Mouse (Mus musculus): ENCODE measurements around the gene Naa25.

The Naa25 gene

DNA sequence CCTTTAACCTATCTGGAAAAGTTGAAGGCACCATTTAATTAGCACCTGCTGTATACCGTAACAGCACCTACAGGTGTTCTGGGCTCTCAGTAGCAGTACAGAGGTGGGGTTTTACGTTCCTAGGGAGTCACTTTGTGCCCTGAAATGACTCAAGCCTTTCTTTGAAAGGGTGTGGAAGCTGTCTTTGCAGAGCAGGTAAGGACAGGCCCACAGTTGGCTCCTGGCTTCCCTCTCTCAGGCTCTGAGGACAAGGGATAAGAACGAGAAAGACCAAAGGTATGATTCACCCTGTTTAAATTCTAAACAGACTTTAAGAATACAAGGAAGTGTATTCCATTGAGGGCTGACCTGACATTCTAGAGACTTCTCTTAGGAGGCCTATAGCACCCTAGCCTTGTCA is 4.3 kb upstream of the Naa25 start:
- DNase-seq (ENCODE audit: low spot score in 2 of 2) = no peak

DNA sequence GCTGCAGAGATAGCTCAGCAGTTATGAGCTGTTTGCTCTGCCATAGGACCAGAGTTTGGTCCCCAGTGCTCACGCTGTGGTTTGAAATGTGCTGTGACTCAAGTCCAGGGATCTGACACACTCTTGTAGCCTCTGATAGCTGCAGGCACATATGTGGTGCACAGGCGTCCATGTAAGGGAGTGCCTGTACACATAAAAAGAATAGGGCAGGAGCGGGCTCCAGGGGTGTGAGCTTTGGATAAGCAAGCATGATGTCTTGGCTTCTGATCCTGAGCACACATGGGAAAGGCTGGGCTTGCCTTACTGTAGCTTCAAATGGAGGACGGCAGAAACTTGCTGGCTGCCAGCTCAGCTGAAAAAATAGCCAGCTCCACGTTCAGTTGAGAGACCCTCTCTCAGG is 2.1 kb upstream of the Naa25 start:
- no peak for DNase-seq (ENCODE audit: low spot score in 2 of 2)

DNA sequence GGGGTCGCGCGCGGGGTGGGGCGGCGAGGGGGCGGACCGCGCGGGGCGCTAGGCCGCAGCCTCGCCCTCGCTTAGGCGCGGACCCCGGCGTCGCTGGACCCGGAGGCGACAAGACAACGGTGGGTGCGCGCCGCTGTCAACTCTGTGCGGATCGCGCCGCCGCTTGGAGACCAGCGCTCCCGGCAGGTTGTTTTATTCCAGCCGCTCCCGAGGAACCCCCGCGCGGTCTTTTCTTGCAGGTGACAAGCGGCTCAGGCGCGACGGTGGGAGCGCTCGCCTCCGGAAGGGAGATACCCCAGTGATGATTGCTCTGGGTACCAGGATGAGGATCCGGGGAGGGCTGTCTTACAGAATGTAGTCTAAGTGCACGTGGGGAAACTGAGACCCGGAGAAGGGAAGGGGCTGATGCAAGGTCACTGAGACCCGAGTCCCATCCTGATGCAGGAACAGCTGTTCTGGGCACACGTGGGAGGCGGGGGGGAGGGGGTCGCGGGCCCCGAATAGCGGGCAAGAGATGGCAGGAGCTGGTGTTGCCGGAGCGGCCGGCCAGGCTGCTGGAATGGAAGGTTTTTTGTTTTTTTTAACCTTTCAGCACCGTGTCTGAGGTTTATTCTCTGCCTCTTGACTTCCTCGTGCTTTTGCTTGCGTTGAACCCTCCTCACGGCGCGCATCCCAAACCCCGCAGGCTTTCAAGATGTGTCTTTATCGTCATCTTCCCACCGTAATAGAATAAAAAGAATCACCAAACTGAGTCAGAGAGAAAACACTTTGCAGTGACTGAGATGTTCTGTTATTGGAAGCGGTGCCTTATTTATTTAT is 619 bp downstream of the Naa25 start:
- DNase-seq (ENCODE audit: low spot score in 2 of 2) = no peak

DNA sequence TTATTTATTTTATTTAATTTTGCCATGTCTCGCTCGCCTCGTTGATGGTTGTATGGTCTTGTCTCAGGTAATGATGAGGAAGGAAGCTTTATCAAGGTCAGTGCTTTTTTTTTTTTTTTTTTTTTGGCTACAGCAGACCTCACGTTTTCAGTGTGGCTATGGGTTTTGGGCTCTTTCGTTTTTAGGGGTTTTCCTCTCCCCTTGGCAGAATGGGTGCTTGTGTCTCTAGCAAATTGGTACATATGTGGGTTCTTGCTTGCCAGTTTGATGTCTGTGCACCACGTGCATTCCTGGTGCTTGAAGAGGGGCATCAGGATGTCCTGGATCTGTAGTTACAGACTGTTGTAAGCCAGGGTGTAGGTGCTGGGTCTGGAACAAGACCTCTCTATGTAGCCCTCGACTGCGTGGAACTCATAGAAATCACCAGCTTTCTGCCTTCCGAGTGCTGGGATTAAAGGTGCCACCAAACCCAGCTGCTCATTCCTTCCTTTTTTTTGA is 1.3 kb downstream of the Naa25 start:
- no peak for DNase-seq (ENCODE audit: low spot score in 2 of 2)

DNA sequence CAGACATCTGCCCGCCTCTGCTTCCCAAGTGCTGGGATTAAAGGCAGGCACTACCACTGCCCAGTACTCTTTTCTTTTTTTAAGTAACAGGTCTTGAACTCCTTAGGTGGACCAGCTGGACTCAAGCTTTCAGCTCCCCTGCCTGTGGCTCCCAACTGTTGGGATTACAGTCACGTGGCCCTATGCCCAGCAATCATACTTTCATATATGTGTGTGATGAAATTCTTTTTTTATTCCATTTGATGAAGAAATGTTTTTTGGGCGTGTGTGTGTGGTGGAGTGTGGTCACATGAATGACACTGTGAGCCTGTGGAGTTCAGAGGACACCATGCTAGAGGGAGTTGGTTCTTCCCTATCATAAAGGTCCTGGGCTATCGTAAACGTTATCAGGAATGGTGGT is 1.8 kb downstream of the Naa25 start:
- DNase-seq (ENCODE audit: low spot score in 2 of 2) = no peak

DNA sequence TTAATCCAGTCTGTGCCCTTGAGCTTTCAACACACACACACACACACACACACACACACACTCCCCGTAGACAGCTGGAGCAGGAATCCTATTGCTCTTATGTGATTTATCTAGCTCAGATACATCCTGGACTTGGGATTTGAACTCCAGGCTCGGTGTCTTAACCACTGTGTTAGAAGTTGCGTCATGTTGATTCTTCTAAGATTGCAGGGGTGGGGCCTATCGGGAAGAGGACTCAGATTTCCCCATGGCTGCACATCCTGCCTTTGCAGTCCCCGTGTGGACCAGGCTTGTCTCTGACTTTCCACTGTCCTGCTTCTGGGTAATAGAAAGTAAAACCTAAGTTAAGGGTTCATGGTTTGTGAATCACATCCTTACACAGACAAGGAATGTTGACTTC is 2.3 kb downstream of the Naa25 start:
- no peak for DNase-seq (ENCODE audit: low spot score in 2 of 2)

DNA sequence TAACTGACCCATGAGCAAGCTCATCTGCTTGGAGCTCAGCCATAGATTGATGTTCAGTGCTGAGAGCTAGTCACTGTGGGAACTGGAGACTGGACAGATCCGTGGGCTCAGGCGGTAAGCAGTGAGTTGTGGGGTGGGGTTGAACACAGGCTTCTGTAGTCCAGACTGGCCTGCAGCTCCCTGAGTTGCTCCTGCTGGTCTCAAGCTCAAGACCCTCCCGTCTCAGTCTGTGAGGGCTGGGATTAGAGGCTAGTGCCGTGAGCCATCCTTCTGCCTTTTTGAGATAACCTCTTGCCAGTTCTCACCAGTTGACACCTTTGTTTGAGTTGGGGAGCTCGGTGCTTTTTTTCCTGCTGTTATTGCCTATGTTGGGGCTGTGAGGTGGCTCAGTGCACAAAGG is 3.1 kb downstream of the Naa25 start:
- no peak for DNase-seq (ENCODE audit: low spot score in 2 of 2)

- no peak for DNase-seq (ENCODE audit: low spot score in 2 of 2)
Measured at GRCm38 (mm10) chr5:121407856-121408255, 10.1 kb downstream of the Naa25 start.

DNA sequence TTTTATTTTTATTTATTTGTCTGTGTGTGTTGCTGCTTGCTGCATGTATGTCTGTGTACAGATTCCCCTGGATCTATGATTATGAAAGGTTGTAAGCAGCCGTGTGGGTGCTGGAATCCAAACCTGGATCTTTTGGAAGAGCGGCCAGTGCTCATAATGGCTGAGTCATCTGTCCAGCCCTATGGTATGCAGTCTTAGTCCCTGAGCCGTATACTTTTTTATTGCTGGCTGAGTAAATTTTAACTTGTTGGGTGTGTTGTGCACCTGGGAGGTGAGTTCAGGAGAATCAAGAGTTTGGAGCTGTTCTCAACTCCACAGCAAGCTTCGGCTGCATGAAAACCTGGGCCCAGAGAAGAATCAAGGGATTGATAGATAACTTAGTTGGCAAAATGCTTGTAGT is 13.2 kb downstream of the Naa25 start:
- no peak for DNase-seq (ENCODE audit: low spot score in 2 of 2)

GRCm38 (mm10) chr5:121420721-121421120 is 23.0 kb downstream of the Naa25 start:
- DNase-seq (ENCODE audit: low spot score in 2 of 2) = no peak

- no peak for DNase-seq (ENCODE audit: low spot score in 2 of 2)
Measured at GRCm38 (mm10) chr5:121422787-121423186, 25.1 kb downstream of the Naa25 start.

DNA sequence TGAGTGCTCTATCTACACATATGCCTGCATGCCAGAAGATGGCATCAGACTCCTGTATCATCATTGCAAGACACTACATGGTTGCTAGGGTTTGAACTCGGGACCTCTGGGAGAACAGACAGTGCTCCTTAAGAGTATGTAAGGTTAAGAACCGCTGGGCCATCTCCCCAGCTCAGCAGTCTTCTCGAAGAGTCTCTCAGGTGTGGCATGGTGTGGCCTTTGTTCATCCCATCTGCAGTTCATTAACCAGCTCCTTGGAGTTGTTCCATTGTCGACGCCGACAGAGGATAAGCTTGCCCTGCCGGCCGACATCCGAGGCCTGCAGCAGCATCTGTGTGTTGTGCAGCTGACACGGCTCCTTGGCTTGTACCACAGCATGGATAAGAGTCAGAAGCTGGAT is 25.6 kb downstream of the Naa25 start:
- no peak for DNase-seq (ENCODE audit: low spot score in 2 of 2)

- no peak for DNase-seq (ENCODE audit: low spot score in 2 of 2)
Measured at GRCm38 (mm10) chr5:121428954-121429353, 31.2 kb downstream of the Naa25 start.

DNA sequence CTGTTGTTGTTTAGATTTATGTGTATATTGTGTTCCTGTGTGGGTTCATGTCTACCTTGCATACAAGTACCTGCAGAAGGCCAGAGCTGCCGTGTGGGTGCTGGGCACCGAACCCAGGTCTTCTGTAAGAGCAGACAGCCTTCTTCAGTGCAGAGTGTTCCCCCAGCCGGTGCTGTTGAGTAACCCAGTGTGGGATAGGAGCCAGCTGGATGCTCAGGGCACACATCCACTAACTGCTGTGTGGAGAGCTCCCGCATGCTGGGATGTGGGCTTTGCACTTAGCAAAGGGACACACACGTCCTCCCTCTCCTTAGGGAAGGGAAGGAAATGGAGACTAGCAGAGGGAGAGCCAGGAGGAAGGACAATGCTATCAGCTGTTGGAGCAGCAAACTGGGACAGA is 40.4 kb downstream of the Naa25 start:
- DNase-seq (ENCODE audit: low spot score in 2 of 2) = no peak

DNA sequence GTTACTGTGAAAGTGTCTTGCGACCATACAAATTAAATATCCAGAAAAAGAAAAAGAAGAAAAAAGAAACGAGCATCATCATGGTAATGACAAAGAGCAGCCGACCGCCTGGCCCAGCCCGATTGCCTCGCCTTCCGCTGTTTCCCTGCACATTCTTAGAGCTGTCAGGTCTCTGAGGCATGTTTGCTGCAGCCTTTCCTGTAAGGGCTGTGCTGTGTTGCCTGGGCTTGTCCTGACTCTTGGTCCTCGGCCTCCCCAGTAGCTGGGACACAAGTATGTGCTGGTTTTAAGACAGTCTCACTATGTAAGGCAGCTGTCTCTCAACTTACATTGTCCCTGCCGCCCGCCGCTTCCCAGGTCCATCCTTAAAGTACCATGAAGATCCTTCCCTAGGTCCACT is 41.0 kb downstream of the Naa25 start:
- no peak for DNase-seq (ENCODE audit: low spot score in 2 of 2)

- peak; percentile 12 to 41 for DNase-seq (ENCODE audit: low spot score in 2 of 2)
Measured at GRCm38 (mm10) chr5:121443548-121443947, 45.8 kb downstream of the Naa25 start.

DNA sequence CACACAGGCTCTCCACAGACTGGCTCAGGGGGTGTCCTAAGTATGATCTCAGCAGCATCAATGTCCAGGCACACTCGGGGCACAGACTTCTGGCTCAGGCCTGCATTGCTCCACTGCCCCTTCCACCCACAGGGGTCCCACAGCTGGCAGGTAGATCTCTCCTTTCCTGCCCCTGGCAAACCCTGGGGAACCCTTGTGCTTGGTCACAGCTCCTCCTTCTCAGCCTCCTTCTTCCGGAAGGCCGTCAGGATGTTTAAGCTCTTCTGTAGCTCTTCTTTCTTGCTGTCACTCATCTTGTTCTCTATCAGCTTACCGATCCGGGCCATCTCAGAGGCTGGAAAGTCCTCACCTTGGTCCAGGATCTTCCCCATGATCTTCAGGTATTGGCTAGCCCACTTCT is 47.1 kb downstream of the Naa25 start:
- no peak for DNase-seq (ENCODE audit: low spot score in 2 of 2)

- peak in 1 of 2 experiments; percentile 32 for DNase-seq (ENCODE audit: low spot score in 2 of 2)
Measured at GRCm38 (mm10) chr5:121448450-121448849, 50.7 kb downstream of the Naa25 start.

GRCm38 (mm10) chr5:121449976-121450375 is 52.2 kb downstream of the Naa25 start:
- peak; percentile 57 to 79 for DNase-seq (ENCODE audit: low spot score in 2 of 2)

DNA sequence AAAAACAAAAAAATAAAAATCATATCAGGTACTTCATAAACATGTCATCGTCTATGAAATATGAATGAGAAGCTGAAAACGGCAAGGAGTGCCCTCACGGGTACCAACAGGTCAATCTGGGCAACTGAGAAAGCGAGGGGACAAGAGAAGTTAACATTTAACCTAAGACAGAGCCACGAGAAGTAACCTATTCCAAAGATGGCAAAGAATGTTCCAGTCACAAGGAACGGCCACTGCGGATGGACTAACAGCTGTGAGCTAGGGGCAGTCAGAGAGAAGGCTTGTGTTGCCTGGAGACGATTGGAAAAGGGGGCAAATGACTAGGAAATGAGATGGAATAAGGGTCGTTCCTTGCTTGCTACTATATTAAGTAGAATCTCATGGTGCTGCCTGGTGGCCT is 52.7 kb downstream of the Naa25 start:
- no peak for DNase-seq (ENCODE audit: low spot score in 2 of 2)

- DNase-seq (ENCODE audit: low spot score in 2 of 2) = peak in 1 of 2 experiments; percentile 63
Measured at GRCm38 (mm10) chr5:121451203-121451602, 53.5 kb downstream of the Naa25 start.

DNA sequence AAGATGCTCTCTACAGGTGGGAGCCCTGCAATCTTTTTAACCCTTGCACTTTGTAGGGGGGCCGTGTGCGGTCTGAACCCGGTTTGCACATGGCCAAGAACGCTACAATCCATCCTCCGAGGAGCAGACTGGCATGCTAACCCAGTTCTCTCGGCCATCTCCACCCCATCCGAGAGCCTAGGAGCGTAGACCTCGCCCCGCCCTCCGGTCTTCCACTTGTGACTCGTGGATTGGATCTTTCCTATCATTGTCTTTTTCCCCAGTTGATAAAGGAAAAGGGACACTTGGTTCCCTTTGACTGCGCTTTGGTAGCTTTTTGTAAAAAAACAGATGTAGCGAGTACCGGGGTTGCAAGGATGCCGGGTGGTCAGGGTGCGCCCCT is 53.9 kb downstream of the Naa25 start, which contains the start of gene Tmem116:
Gene Tmem116, plus strand, starts transcription at position 250 of the 382 bp plus-strand sequence.
- no peak for DNase-seq (ENCODE audit: low spot score in 2 of 2)

DNA sequence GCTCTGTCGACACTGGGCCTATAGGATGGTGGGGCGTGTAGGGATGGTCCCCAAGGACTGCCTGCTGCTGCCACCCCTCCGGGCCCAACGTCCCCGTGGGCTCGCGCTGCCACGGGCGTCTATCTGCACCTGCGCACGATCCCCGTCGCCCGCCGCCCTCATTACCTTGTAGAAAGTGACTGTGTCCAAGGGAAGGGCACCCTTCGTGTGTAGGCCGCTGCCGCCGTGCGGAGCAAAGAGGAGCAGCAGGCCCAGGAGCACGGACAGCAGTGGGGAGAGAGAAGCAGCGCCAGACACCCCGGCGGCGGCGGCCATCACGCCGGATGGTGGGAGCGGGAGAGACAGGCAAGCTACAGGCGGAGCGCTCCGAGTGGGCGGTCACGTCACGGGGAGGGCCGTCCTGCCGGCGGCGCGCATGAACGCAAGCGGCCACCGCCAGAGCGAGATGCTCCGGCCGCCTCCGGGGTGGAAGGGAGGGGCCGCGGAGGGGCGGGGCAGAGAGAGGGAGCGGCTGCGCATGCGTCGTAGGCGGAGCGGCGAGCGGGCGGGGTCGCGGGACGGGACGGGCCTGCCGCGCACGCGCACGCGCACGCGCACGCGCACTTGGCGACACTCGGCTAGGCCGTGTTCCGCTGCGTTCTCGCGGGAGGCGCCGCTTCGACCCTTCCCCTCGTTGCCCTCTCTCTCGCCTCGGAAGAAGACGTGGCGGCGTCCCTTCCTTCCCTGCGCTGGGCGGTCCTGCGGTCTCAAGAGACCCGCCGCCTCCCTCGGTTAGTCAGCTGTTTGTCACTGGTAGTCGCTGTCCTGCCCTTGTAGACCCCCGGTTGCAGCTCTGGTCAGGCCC is 54.5 kb downstream of the Naa25 start, which contains the start of gene Erp29:
Gene Erp29, minus strand, starts transcription at position 481 of the 844 bp plus-strand sequence.
- peak; percentile 98 to 99 for DNase-seq (ENCODE audit: low spot score in 2 of 2)
